Mouse (Mus musculus): ENCODE measurements around the gene Sgce.
A peak's percentile ranks its signal among the peaks of the same experiment; 100 is the strongest.
"Not testable (repeated sequence)": the region's sequence is repeated elsewhere in the genome, so short reads cannot be mapped to it uniquely, and the experiment has no call there.

Sgce gene

DNA sequence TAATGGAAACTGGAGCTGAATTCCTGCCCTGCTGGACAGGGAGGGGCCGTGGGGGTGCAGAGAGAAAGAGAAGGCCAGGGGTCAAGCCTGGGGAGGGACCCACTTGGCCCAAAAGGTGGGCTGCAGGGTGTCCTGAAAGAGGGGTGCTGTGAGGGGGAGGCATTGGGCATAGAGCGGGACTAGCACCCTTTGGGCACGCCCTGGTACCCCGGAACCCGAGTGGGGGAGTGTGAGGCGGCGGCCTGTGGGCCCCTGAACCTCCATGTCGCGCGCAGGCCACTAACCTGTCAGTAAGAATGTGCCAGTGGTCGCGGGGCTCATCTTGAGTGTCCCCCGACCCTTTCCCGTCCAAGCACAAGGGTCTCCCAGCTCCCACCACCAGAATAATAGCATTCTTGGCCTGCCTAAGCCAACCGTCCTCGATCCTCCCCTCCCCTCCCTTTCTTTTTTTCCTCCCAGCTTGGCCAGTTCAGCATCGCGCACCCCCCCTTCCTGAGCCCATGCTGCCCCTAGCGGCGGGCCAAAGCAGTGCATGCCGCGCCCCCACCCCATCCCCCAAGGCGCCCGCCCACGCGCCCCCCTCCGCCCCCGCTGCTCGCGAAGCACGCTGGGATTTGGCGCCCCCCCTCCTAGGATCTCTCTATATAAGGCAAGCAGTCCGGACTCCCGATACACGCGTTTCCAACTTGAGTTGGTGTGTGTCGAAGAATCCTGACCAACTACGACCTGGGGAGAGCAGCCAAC lies at the start of gene Sgce, which contains the start of gene Peg10:
TSS of gene Sgce (minus strand) at position 512 of the 744 bp plus-strand sequence.
TSS of gene Peg10 (plus strand) at position 611 of the 744 bp plus-strand sequence.
- peak; percentile 57 for DNase-seq (ENCODE audit: low spot score)

DNA sequence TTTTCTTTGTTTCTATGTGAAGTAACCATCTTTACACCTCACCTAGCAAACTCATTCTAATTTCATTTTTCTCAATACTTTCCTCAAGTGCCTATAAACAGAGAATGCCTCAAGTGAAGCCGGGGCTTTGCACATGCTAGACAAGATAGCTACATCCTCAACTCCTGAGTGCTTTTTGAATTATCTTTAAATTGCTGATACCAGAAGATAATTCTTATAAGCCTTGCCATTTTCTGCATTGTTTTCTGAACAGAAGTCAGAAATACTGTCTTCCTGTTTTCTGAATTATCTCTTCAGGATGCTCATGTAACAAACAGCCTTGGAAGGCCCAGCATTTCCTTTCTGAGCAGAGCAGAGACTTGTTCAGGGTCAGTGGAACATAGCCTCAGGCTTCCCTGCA lies 49.3 kb upstream of the Sgce start:
- no peak for DNase-seq (ENCODE audit: low spot score)

DNA sequence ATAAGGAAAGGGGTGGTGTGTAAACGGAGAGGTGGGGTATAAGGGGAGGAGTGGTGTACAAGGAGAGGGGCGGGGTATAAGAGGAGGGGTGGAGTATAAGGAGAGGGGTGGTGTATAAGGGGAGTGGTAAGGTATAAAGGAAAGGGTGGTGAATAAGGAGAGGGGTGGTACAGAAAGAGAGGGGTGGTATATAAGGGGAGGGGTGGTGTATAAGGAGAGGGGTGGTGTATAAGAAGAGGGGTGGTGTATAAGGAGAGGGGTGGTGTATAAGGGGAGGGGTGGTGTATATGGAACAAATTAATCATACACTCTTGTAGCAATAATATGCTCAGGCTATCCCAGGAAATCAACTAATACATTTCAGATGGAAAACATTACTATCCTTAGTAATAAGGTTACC lies 15.2 kb upstream of the Sgce start:
- no peak for DNase-seq (ENCODE audit: low spot score)

DNA sequence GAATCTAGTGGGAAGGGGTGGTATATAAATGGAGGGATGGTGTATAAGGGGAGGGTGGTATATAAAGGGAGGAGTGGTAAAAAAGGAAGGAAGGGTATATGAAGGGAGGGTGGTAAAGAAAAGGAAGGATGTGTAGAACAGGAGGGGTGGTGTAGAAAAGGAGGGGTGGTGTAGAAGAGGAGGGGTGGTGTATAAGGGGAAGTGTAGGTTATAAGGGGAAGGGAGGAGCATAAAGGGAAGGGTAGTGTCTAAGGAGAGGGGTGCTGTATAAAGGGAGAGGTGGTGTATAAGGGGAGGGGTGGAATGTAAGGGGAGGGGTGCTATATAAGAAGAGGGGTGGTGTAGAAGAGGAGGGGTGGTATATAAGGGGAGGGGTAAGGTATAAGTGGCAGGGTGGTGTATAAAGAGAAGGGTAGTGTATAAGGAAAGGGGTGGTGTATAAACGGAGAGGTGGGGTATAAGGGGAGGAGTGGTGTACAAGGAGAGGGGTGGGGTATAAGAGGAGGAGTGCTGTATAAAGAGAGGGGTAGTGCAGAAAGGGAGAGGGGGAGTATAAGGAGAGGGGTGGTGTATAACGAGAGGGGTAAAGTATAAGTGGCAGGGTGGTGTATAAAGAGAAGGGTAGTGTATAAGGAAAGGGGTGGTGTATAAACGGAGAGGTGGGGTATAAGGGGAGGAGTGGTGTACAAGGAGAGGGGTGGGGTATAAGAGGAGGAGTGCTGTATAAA lies 14.6 kb upstream of the Sgce start:
- not testable (repeated sequence) for DNase-seq (ENCODE audit: low spot score)

DNA sequence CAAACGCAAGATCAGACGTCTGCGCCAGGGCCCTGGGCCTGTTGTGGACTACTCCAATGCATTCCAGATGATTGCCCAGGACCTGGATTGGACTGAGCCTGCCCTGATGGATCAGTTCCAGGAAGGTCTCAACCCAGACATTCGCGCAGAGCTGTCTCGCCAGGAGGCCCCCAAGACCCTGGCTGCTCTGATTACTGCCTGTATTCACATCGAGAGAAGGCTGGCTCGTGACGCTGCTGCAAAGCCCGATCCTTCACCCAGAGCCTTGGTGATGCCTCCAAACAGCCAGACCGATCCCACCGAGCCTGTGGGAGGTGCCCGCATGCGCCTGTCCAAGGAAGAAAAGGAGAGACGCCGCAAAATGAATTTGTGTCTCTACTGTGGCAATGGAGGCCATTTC lies 7.9 kb upstream of the Sgce start:
- DNase-seq (ENCODE audit: low spot score) = no peak

DNA sequence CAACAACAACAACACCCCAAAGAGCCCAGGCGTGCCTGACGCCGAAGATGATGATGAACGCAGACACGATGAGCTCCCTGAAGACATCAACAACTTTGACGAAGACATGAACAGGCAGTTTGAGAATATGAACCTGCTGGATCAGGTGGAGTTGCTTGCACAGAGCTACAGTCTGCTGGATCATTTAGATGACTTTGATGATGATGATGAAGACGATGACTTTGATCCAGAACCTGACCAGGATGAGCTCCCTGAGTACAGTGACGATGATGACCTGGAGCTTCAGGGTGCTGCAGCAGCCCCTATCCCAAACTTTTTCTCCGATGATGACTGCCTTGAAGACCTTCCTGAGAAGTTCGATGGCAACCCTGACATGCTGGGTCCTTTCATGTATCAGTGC lies 7.3 kb upstream of the Sgce start:
- DNase-seq (ENCODE audit: low spot score) = no peak

DNA sequence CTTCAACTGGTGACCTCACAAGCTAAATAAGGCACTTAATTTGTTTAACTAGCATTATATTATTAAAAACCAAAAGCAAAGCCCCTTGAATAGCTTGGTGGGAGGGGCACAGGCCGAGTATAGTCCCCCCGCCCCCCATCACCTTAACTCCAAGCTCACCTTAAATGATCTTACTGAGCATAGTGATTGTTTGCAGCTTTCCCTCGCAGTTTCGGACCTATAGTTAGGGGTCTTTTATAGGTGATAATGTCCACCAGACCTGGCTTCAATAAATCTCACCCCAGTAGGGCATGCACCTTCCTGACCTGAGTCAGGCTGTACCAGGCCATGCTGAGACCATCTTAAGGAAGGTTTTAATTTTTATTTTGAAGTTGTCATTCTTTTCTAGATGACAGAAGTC lies 4.3 kb upstream of the Sgce start:
- DNase-seq (ENCODE audit: low spot score) = no peak

DNA sequence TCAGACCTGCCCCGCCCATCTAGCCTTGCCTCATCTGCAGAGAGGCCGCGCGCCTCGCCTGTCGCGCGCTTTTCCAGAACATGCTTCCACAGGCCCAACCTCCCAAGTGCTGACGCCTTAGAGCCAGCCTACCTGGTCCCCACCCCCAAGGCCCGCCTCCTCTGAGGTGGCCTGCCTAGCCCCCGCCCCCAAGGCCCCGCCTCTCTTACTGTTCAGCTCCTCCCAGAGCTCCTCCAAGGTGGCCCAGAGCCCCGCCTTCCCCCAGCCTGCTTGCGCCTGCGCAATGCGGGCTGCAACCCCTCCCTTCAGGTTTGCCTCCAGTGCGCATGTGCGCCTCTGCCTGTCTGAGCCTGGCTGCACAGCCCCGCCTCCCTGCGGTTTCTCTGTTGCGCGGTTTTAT lies 2.1 kb upstream of the Sgce start:
- DNase-seq (ENCODE audit: low spot score) = peak; percentile 94

DNA sequence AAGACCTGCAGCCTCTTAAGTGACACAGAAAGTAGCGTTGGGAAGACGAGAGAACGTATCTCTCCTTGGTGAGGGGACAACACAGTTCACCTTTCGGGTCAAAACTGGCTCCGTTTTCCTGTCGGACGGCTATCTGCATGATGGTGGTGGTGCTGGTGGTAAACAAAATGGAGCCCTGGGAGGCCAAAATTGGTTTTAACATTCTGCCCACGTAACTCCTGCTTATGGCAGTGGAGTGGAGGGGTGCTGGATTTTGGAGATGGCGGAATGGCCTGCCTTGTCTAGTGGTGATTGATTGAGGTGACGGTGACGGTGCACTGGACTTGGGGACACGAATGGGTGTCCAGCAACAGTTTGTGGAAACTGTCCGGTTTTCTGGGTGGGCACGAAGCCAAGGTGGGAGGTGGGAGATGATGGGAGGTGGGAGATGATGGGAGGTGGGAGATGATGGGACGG lies 1.5 kb upstream of the Sgce start:
- DNase-seq (ENCODE audit: low spot score) = no peak

DNA sequence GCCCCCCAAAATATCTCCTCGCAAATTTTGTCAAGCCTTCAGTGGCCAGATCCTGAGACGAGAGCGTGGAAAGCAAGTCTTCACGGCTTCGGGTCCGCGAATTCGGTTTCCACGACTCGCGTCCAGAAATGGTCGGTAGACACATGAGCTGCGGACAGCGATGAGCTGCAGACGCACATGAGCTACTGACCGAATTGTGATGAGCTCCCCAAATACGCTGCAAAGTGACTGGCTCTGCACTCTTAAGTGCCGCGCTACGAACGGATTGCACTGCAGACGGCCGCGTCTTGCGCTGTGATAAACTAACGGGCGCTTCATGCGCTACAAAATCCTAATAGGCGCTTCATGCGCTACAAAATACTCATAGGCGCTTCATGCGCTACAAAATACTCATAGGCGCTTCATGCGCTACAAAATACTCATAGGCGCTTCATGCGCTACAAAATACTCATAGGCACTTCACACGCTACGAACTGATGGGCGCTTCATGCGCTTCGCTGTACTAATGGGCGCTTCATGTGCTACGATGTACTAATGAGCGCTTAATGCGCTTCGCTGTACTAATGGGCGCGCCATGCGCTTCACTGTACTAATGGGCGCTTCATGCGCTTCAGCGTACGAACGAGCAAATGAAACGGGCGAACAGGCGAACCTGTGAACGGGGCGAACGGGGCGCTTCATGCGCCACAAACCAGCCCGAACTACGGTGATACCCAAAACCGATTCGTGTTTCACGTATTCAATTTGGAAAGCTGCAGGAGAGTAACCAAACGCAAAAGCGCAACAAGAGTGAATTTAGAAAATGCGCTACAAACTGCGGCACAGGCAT lies 884 bp upstream of the Sgce start:
- DNase-seq (ENCODE audit: low spot score) = peak; percentile 18

DNA sequence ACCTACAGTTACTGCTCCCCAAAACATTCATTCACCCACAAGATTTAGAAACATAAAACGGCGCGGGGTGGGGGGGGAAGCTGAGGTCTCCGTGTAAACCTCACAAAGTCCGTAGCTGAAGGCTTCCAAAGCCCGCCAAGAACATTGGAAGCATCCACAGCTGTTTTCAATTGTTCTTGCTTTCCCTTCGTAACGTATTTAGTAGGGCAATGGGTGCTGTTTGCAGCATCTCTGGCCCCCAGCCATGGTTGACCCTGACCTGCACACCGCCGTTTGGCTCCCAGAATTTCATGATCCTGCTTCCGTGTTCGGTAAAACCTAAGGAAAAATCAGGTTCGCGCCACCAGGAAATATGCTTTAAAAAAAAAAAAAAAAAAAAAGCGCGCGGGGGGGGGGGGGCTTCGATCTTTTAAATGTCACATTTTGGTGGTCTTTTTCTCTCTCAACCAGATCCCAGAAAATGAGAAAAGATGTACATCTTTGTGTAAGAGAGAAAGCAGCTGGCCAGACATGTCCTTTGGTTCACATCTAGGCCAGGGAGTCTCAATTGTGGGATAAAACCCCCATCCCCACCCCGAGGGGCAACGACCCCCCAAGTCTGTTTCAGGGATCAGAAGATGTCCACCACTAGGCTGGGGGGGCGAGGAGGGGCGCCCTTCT lies 841 bp downstream of the Sgce start:
- no peak for DNase-seq (ENCODE audit: low spot score)

DNA sequence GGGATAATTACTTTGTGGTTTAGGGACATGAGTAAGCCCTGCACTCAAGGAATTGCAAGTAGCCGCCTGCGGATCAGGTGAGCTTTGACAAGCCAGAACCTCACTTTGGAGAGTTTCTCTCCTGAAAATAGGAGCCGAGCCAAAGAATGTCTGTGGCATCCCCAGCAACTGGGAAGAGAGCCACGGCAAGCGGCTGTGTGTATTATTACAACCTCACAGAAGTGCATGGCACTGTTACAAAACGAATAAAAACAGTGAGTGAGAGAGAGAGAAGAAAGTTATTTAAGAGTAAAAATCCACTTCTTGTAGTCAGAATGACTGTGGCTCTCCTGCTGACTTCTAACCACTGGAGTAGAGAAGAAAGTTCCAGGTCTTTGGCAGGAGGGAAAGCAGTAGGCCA lies 6.5 kb downstream of the Sgce start:
- DNase-seq (ENCODE audit: low spot score) = peak; percentile 53

DNA sequence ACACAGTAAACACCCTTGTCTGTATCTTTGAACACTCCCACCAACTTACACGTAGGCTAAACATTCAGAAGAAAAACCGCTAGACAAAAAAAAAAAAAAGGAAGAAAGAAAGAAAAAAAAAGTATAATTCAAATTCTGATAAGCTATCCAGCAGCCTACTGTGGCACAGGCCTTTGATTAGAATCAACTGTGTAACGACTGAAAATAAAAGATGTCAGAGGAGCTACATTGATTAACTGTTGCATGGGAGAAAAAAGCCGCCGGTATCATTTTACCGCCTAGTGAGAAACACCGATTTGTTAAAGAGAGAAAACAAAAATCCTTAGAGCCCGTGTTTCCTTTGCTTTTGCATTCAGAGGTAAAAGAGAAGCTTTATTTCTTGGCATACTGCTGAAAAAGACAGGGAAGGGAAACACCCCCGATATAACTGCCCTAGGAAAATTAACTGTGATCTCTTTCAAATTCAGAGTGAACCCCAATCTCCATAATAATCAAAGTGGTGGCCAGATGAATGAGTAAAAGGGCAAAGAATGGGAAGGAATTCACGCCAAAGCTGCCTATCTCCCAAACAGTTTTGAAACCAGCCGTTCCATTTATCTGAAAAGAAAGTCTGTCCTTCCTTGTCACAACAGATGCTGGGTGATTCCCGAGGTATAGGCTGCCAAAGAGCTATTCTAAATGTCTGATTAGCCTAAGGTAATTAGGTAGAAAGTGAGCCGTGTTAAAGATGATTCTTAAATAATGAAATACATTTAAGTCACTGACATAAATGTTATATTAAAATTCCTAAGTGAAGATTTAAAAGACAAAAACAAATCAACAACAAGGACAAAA lies 7.3 kb downstream of the Sgce start:
- DNase-seq (ENCODE audit: low spot score) = no peak

DNA sequence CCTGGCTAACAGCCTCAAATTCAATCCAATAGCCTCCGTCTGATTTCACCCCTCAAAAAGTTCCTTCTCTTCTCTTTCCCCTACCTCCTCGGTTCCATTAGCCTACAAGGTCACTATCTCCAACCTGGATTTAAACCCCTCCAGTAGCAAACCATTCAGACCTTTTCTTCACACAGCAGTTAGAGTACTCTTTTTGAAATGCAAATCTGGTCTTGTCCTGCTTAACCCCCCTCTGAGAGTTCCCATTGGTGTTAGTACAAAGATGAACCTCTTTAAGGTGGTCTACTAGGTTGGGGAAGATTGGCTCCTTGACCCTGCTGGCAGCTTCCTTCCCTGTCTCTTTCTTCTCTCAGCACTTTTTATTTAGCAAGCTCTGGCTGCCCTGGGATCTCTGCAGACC lies 8.3 kb downstream of the Sgce start:
- DNase-seq (ENCODE audit: low spot score) = no peak

DNA sequence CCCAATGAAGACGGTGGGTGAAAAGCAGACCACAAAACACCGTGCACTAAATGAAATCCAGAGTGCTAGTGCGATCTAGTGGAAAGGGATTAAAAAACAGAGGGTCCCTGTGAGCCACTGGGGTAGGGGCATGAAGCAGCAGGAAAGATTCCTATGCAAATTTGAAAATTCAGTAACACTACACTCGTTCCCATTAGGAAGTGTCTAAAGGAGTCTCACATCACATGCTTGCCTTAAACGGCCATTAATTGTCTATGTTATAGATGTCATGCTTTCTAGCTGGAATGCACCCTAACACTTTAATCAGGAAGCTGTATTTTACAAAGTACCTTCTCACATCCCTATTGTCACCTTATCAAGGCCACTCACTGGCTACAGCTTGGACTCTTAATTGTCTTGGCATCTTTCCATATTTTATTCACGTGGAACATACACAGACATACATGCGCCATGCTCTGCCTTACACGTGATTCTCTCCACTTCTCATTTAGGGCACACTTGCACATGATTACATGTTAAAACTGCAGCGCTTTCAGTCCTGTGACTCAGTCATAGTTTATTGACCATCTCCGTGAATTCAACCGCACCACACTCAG lies 8.9 kb downstream of the Sgce start:
- DNase-seq (ENCODE audit: low spot score) = no peak

DNA sequence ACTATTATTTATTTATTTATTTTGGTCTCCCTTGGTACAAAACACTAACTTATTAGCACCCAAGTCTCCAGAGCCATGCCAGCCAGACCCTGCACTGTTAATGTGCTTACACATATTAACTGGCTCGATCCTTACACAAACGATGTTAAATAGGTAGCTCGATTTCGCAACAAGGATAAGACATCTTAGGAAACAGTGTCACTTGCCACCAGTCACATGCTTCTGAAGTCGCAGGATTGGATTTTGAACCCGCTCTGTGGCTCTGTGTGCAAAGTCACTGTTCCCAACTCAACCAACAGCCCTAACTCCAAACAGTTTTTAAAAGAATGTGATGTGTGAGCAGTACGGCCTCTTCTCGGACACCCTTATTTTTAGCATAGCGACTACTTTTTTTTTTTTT lies 10.6 kb downstream of the Sgce start:
- DNase-seq (ENCODE audit: low spot score) = no peak

DNA sequence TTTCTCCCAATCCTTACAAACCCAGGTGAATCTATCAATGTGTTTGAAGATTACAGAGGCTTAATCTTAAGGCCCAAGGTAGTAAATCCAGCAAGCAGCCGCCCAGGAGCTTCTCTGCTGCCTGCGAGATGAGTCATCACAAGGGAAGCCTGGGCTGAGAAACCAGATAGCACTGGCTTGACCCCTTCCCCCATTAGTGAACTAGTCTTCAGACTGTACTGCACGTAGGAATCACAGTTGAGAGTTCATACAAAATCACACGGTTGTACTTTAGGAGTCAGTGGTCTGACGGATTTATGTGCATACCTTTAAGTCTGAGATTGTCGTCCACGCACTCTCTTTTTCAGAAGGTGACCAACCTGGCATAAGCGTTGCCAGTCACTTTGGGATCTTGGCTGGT lies 13.8 kb downstream of the Sgce start:
- no peak for DNase-seq (ENCODE audit: low spot score)

DNA sequence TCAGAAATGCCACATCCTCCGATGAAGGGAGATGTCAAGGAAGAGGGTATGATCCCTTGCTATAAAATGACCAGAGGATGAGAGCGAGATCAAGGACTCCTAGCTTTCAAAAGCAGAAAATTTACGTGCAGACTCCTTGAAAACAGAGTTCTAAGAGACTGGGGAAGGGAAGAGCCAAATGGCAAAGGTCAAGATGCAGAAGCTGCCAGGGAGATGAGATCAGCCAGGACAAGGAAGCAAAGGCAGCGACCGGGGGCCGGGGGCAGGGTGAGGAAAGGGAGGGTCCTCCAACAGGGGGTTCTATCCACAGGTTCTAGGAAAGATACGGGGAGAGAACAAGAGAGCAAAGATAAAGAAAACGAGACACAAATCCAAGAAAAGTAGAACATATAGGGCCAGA lies 15.3 kb downstream of the Sgce start:
- DNase-seq (ENCODE audit: low spot score) = no peak

DNA sequence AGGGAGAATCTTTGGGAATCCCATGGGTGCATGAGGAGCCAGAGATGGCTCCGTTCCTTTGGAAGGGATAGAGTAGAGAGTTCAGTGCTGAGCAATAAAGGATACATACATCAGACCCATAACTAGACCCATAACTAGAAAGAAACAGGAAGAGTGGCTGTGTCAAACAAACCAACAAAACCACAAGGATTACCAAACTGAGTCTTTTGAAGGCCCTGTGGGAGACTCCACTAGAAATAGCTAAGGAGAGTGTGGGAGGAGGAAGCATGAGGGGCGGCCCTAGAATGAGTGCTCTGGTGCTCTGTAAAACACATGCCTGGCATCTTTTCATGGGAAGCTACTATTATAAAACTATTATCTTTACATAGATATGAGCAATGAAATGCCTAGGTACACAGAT lies 18.7 kb downstream of the Sgce start:
- no peak for DNase-seq (ENCODE audit: low spot score)

DNA sequence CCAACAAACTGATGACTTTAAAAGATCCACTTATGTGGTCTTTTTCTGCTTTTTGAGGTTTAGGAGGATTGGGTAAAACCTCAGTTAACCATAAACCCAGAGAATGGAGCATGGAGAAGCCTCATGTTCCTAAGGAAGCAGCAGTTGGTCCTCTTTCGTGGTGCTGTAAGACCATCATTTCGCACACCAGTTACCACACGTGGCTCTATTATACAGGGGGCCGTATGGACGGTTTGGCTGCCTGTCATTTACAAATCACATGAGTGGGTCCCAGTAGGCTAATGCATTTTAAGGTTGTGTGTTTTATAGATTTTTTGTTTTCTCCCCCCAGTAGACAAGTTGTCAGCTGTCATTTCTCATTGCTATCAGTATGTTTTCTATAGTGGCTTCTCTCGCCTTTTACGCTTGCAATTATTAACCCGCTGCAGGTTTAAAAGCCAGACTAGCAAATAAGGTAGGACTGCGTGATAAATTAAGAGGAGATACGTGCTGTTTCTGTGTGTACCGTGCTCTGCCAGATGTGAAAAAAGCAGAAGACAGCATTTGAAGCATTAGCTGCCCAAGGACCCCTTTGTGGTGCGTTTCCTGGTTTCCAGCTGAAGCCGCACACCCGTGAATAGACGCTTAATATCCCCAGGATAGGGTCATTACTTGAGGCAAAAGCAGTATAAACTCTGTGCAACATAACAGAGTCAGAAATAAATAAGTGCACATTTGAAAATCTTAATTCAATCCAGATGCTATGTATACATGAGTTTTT lies 22.8 kb downstream of the Sgce start:
- no peak for DNase-seq (ENCODE audit: low spot score)

Data from lung, postnatal 25 days (tissue).